Mouse (Mus musculus) spleen, embryonic (tissue): ENCODE results near the gene Ccdc183.

Source experiments
- CTCF ChIA-PET: fragments of 350-600 bp; sonication (Branson Sonifier 250); formaldehyde crosslinking; loops from one replicate; lab custom pipeline; 2022; lab: Charles Lee

Ccdc183 gene

GRCm38 (mm10) chr2:25607761-25608622 is 9.5 kb downstream of the Ccdc183 start, which contains the start of gene Rabl6:
TSS of gene Rabl6 (minus strand) at chr2:25608521.
- CTCF ChIA-PET, result interaction anchor here (1.5 kb wide), 1 partner anchor 16 kb away, joined by 3 read pairs; no protein-coding TSS in a partner anchor

GRCm38 (mm10) chr2:25602526-25602925 is 15.0 kb downstream of the Ccdc183 start:
- CTCF ChIA-PET, result no interaction called here

- CTCF ChIA-PET, result no interaction called here
These were observed 17.4 kb downstream of the Ccdc183 start for GRCm38 (mm10) chr2:25600037-25600436.

- CTCF ChIA-PET, result no interaction called here
These were observed 18.7 kb downstream of the Ccdc183 start for GRCm38 (mm10) chr2:25598749-25599148.

- CTCF ChIA-PET, result no interaction called here
These were observed 20.5 kb downstream of the Ccdc183 start for GRCm38 (mm10) chr2:25596765-25597510.

GRCm38 (mm10) chr2:25591863-25592262 is 25.6 kb downstream of the Ccdc183 start:
- CTCF ChIA-PET, result interaction anchor here (1.3 kb wide), 1 partner anchor 16 kb away, joined by 3 read pairs; the partner anchor contains the start of gene Rabl6

GRCm38 (mm10) chr2:25588227-25588907 is 29.1 kb downstream of the Ccdc183 start:
- CTCF ChIA-PET, result no interaction called here

GRCm38 (mm10) chr2:25587290-25587689 is 30.2 kb downstream of the Ccdc183 start:
- CTCF ChIA-PET, result no interaction called here

GRCm38 (mm10) chr2:25585601-25586000 is 31.9 kb downstream of the Ccdc183 start:
- CTCF ChIA-PET, result no interaction called here

- CTCF ChIA-PET, result no interaction called here
These were observed 32.6 kb downstream of the Ccdc183 start for GRCm38 (mm10) chr2:25584856-25585255.

GRCm38 (mm10) chr2:25584152-25584551 is 33.3 kb downstream of the Ccdc183 start:
- CTCF ChIA-PET, result interaction anchor here (0.6 kb wide), 1 partner anchor 307 kb away, joined by 6 read pairs; no protein-coding TSS in a partner anchor

GRCm38 (mm10) chr2:25583571-25583970 is 33.9 kb downstream of the Ccdc183 start:
- CTCF ChIA-PET, result interaction anchor here (0.6 kb wide), 1 partner anchor 307 kb away, joined by 6 read pairs; no protein-coding TSS in a partner anchor

- CTCF ChIA-PET, result no interaction called here
These were observed 34.4 kb downstream of the Ccdc183 start for GRCm38 (mm10) chr2:25583120-25583481.

GRCm38 (mm10) chr2:25582466-25583119 is 34.9 kb downstream of the Ccdc183 start:
- CTCF ChIA-PET, result interaction anchor here (1.7 kb wide), 1 partner anchor 39 kb away, joined by 4 read pairs; no protein-coding TSS in a partner anchor

GRCm38 (mm10) chr2:25581901-25582301 is 35.6 kb downstream of the Ccdc183 start:
- CTCF ChIA-PET, result interaction anchor here (1.5 to 1.7 kb wide), 2 partner anchors 24 to 38 kb away, joined by 4 to 6 read pairs; partner anchors contain the start of gene Edf1

- CTCF ChIA-PET, result interaction anchor here (0.7 to 1.7 kb wide), 3 partner anchors 24 to 48 kb away, joined by 3 to 6 read pairs (median 4); partner anchors contain the start of gene Edf1
These were observed 36.1 kb downstream of the Ccdc183 start, which contains the start of gene Ajm1 for GRCm38 (mm10) chr2:25581294-25581864. TSS of gene Ajm1 (minus strand) at chr2:25581757.

- CTCF ChIA-PET, result interaction anchor here (0.7 to 1.7 kb wide), 3 partner anchors 23 to 48 kb away, joined by 3 to 6 read pairs (median 4); partner anchors contain the start of gene Edf1
These were observed 36.8 kb downstream of the Ccdc183 start for GRCm38 (mm10) chr2:25580621-25581101.

- CTCF ChIA-PET, result interaction anchor here (1.1 kb wide), 1 partner anchor 1890 kb away, joined by 3 read pairs; no protein-coding TSS in a partner anchor
These were observed 37.6 kb downstream of the Ccdc183 start for GRCm38 (mm10) chr2:25579737-25580460.
